Mouse (Mus musculus): ENCODE measurements around the gene Dazap2.

DNA sequence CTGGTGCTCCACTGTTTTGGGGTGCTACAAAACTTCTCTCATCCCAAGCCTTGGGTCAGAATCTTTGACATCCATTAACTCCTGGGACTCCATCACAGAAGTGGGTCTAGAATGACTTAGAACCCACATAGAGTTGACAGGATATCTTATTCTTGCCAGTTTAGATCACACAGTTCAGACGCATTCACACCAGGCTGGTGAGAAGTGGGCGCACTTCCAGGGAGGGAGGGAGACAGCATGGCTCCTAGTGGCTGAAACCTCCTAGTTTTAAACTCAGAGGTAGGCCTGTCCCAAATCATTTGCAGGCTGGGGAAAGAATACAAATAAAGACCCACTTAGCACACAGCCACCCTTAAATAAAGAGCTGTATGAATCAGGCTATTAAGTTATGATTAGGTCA is 40.8 kb upstream of the Dazap2 start:
- TF ChIP-seq POLR2A (IDR thresholded peaks at IDR 0.05; ENCODE audit: low read depth, low read length), result no peak
- TF ChIP-seq RAD21 (IDR thresholded peaks at IDR 0.05; ENCODE audit: low read depth, low read length), result no peak
- no peak for TF ChIP-seq MAZ (IDR thresholded peaks at IDR 0.05; ENCODE audit: low read depth, low read length)
- TF ChIP-seq CTCF (conservative IDR thresholded peaks at IDR 0.05 in 1 of 2, IDR thresholded peaks at IDR 0.05 in 1 of 2; ENCODE audit: low read depth in 2 of 2, low read length in 2 of 2), result no peak
- no peak for TF ChIP-seq POLR2AphosphoS2 (IDR thresholded peaks at IDR 0.05; ENCODE audit: low read depth, low read length)
- TF ChIP-seq CHD1 (IDR thresholded peaks at IDR 0.05; ENCODE audit: low read depth, low read length), result no peak
- no peak for TF ChIP-seq USF1 (IDR thresholded peaks at IDR 0.05; ENCODE audit: low read depth, low read length)
- no peak for TF ChIP-seq TBP (conservative IDR thresholded peaks at IDR 0.05; ENCODE audit: low read depth, low read length)
- TF ChIP-seq TCF12 (IDR thresholded peaks at IDR 0.05; ENCODE audit: low read depth, low read length), result no peak
- TF ChIP-seq ZNF384 (IDR thresholded peaks at IDR 0.05; ENCODE audit: low read depth, low read length), result no peak
- no peak for TF ChIP-seq SIN3A (IDR thresholded peaks at IDR 0.05; ENCODE audit: low read length)
- TF ChIP-seq EP300 (IDR thresholded peaks at IDR 0.05; ENCODE audit: low read length), result no peak
